Mouse (Mus musculus): ENCODE measurements around the gene Baat. TPM values are rescaled to one million over a fixed set of nuclear protein-coding genes. Genes with fewer than 3 reads are reported as not detected.
"Not testable (repeated sequence)": the region's sequence is repeated elsewhere in the genome, so short reads cannot be mapped to it uniquely, and the experiment has no call there.

The Baat gene
- polyA plus RNA-seq, 1 experiment: not detected

GRCm38 (mm10) chr4:49485442-49485841 lies 20.9 kb downstream of the Baat start:
- H3K4me3 ChIP-seq (ENCODE audit: insufficient read depth, low read length): no peak overlapping the region
- TF ChIP-seq POLR2A (IDR thresholded peaks at IDR 0.05; ENCODE audit: borderline replicate concordance, low read depth, low read length) (no peak), CTCF (IDR thresholded peaks at IDR 0.05; ENCODE audit: low read depth, low read length) (no peak)
- H3K27ac ChIP-seq (ENCODE audit: insufficient read depth, low read depth, low read length): no peak overlapping the region
- no peaks in the 10 kb centered on the region for H3K4me1 ChIP-seq (ENCODE audit: control insufficient read depth, insufficient read depth, low read length)

- Histone ChIP-seq H3K4me1 (ENCODE audit: control insufficient read depth, insufficient read depth, low read length) (no peaks in the 10 kb centered on the region), H3K27ac (ENCODE audit: insufficient read depth, low read depth, low read length) (no peak overlapping the region), H3K4me3 (ENCODE audit: insufficient read depth, low read length) (no peak overlapping the region)
- TF ChIP-seq CTCF (IDR thresholded peaks at IDR 0.05; ENCODE audit: low read depth, low read length) (no peak), POLR2A (IDR thresholded peaks at IDR 0.05; ENCODE audit: borderline replicate concordance, low read depth, low read length) (no peak)
Observed at GRCm38 (mm10) chr4:49480896-49481295, 25.5 kb downstream of the Baat start.

- Histone ChIP-seq H3K27ac (ENCODE audit: insufficient read depth, low read depth, low read length) (no peak overlapping the region), H3K4me3 (ENCODE audit: insufficient read depth, low read length) (no peak overlapping the region), H3K4me1 (ENCODE audit: control insufficient read depth, insufficient read depth, low read length) (no peaks in the 10 kb centered on the region)
- no peak for TF ChIP-seq CTCF (IDR thresholded peaks at IDR 0.05; ENCODE audit: low read depth, low read length)
- no peak for TF ChIP-seq POLR2A (IDR thresholded peaks at IDR 0.05; ENCODE audit: borderline replicate concordance, low read depth, low read length)
Observed at GRCm38 (mm10) chr4:49480104-49480760, 26.1 kb downstream of the Baat start.

GRCm38 (mm10) chr4:49479035-49479434 lies 27.3 kb downstream of the Baat start:
- H3K4me1 ChIP-seq (ENCODE audit: control insufficient read depth, insufficient read depth, low read length); H3K27ac ChIP-seq (ENCODE audit: insufficient read depth, low read depth, low read length); H3K4me3 ChIP-seq (ENCODE audit: insufficient read depth, low read length): not testable (repeated sequence)

GRCm38 (mm10) chr4:49478118-49478877 lies 28.1 kb downstream of the Baat start:
- Histone ChIP-seq H3K4me3 (ENCODE audit: insufficient read depth, low read length) (no peak overlapping the region), H3K4me1 (ENCODE audit: control insufficient read depth, insufficient read depth, low read length) (no peaks in the 10 kb centered on the region), H3K27ac (ENCODE audit: insufficient read depth, low read depth, low read length) (no peak overlapping the region)
- TF ChIP-seq POLR2A (IDR thresholded peaks at IDR 0.05; ENCODE audit: borderline replicate concordance, low read depth, low read length): no peak
- no peak for TF ChIP-seq CTCF (IDR thresholded peaks at IDR 0.05; ENCODE audit: low read depth, low read length)

GRCm38 (mm10) chr4:49474583-49474982 lies 31.8 kb downstream of the Baat start:
- Histone ChIP-seq H3K4me3 (ENCODE audit: insufficient read depth, low read length) (no peak overlapping the region), H3K27ac (ENCODE audit: insufficient read depth, low read depth, low read length) (no peak overlapping the region), H3K4me1 (ENCODE audit: control insufficient read depth, insufficient read depth, low read length) (no peaks in the 10 kb centered on the region)
- TF ChIP-seq POLR2A (IDR thresholded peaks at IDR 0.05; ENCODE audit: borderline replicate concordance, low read depth, low read length) (no peak), CTCF (IDR thresholded peaks at IDR 0.05; ENCODE audit: low read depth, low read length) (no peak)

- H3K4me1 ChIP-seq (ENCODE audit: control insufficient read depth, insufficient read depth, low read length): no peaks in the 10 kb centered on the region
- H3K4me3 ChIP-seq (ENCODE audit: insufficient read depth, low read length): no peak within 1 kb of the TSS
- H3K27ac ChIP-seq (ENCODE audit: insufficient read depth, low read depth, low read length): no peak within 1 kb of the TSS
- no peak for TF ChIP-seq POLR2A (IDR thresholded peaks at IDR 0.05; ENCODE audit: borderline replicate concordance, low read depth, low read length)
- no peak for TF ChIP-seq CTCF (IDR thresholded peaks at IDR 0.05; ENCODE audit: low read depth, low read length)
Observed at GRCm38 (mm10) chr4:49473435-49474100, 32.8 kb downstream of the Baat start, which contains the start of gene Acnat1. Gene Acnat1, minus strand, starts transcription at chr4:49473912.

- no peaks in the 10 kb centered on the region for H3K4me1 ChIP-seq (ENCODE audit: control insufficient read depth, insufficient read depth, low read length)
- no peak overlapping the region for H3K27ac ChIP-seq (ENCODE audit: insufficient read depth, low read depth, low read length)
- H3K4me3 ChIP-seq (ENCODE audit: insufficient read depth, low read length): no peak overlapping the region
- no peak for TF ChIP-seq POLR2A (IDR thresholded peaks at IDR 0.05; ENCODE audit: borderline replicate concordance, low read depth, low read length)
- no peak for TF ChIP-seq CTCF (IDR thresholded peaks at IDR 0.05; ENCODE audit: low read depth, low read length)
Observed at GRCm38 (mm10) chr4:49469435-49470151, 36.8 kb downstream of the Baat start.

GRCm38 (mm10) chr4:49467360-49467759 lies 39.0 kb downstream of the Baat start:
- Histone ChIP-seq H3K27ac (ENCODE audit: insufficient read depth, low read depth, low read length) (no peak overlapping the region), H3K4me3 (ENCODE audit: insufficient read depth, low read length) (no peak overlapping the region), H3K4me1 (ENCODE audit: control insufficient read depth, insufficient read depth, low read length) (no peaks in the 10 kb centered on the region)
- TF ChIP-seq CTCF (IDR thresholded peaks at IDR 0.05; ENCODE audit: low read depth, low read length): no peak
- no peak for TF ChIP-seq POLR2A (IDR thresholded peaks at IDR 0.05; ENCODE audit: borderline replicate concordance, low read depth, low read length)
